Comparison of ENCODE assay signal across 23 mouse cellular contexts in genomic region chr3:68564978-68565674, GRCm38 (mm10).
DNase-seq lines count a peak whose midpoint lies in the region; ATAC-seq and TF ChIP-seq lines count a peak whose summit lies in the region.
"Had no signal": no experiment of that assay in that cellular context is flagged by ENCODE, and none has a peak within 500 bp of the region (broad histone marks: within the 10 kb centered on the region; RNA-seq: fewer than 3 reads in every experiment).

No protein-coding gene starts in this region.

- WGBS in forebrain, postnatal 0 days = 58% methylated on average over 10 of the region's 10 CpGs
- 59% methylated on average over 10 of the region's 10 CpGs for WGBS in forebrain, embryonic 14.5 days
- WGBS in midbrain, embryonic 10.5 days = 63% methylated on average over 10 of the region's 10 CpGs
- WGBS in midbrain, embryonic 14.5 days = 46% methylated on average over 10 of the region's 10 CpGs
- WGBS in hindbrain, embryonic 15.5 days = 53% methylated on average over 10 of the region's 10 CpGs

- no peak overlapping the region for H3K27ac ChIP-seq in forebrain, postnatal 0 days (ENCODE audit: low read depth, low read length)
- H3K27ac ChIP-seq in forebrain, embryonic 14.5 days (ENCODE audit: low read depth, low read length) = no peak overlapping the region
- 0 out of 2 replicates have a peak overlapping the region, but pooled peaks have one; percentile 9 for H3K27ac ChIP-seq in midbrain, embryonic 10.5 days (replicated peaks)
- no peak overlapping the region for H3K27ac ChIP-seq in midbrain, embryonic 14.5 days (replicated peaks; ENCODE audit: low read depth, low read length)
- peak overlapping the region; percentile 92 for H3K27ac ChIP-seq in ES-Bruce4 (ENCODE audit: insufficient read depth, low read length)
- no peak overlapping the region for H3K27ac ChIP-seq in hindbrain, embryonic 15.5 days (replicated peaks)
- H3K27ac ChIP-seq: embryonic facial prominence, embryonic 10.5 days; heart, embryonic 13.5 days; intestine, embryonic 15.5 days; limb, embryonic 13.5 days; liver, embryonic 14.5 days; lung, embryonic 15.5 days; macrophage; midbrain, embryonic 12.5 days had no signal

- TF ChIP-seq POLR2A in ES-Bruce4 (IDR thresholded peaks at IDR 0.05; ENCODE audit: insufficient read depth, low read length) = no peak

- H3K4me1 ChIP-seq in forebrain, postnatal 0 days (ENCODE audit: insufficient read depth) = no peaks in the 10 kb centered on the region; the same call in 1 of the 2 replicates
- peaks cover 15% of the 10 kb centered on the region for H3K4me1 ChIP-seq in forebrain, embryonic 14.5 days (ENCODE audit: control insufficient read depth, insufficient read depth, low read length)
- H3K4me1 ChIP-seq in midbrain, embryonic 10.5 days = peaks cover 27% of the 10 kb centered on the region
- H3K4me1 ChIP-seq in midbrain, embryonic 14.5 days (ENCODE audit: control insufficient read depth, insufficient read depth, low read length) = 0 out of 2 replicates have a peak, but pooled peaks cover 8% of the 10 kb centered on the region
- H3K4me1 ChIP-seq in ES-Bruce4 (ENCODE audit: control insufficient read depth, insufficient read depth, low read length) = peaks cover 8% of the 10 kb centered on the region
- H3K4me1 ChIP-seq in hindbrain, embryonic 15.5 days (replicated peaks) = peaks cover 24% of the 10 kb centered on the region
- H3K4me1 ChIP-seq: intestine, embryonic 15.5 days had no signal

- ATAC-seq in forebrain, postnatal 0 days = 0 out of 2 replicates have a peak, but pooled peaks have one; percentile 14
- no peak for ATAC-seq in forebrain, embryonic 14.5 days
- ATAC-seq in midbrain, embryonic 14.5 days (ENCODE audit: low FRiP score, low TSS enrichment) = no peak
- peak; percentile 73; the same call in 1 of the 2 replicates for ATAC-seq in hindbrain, embryonic 15.5 days (ENCODE audit: low FRiP score, low read depth)
- ATAC-seq: intestine, embryonic 15.5 days had no signal

- TF ChIP-seq EP300 in ES-Bruce4 (IDR thresholded peaks at IDR 0.05; ENCODE audit: insufficient read depth, low read depth, low read length) = peak; percentile 99

- no peak overlapping the region for H3K4me2 ChIP-seq in forebrain, postnatal 0 days (ENCODE audit: low read depth)
- H3K4me2 ChIP-seq in forebrain, embryonic 14.5 days (ENCODE audit: low read length) = no peak overlapping the region
- no peak overlapping the region for H3K4me2 ChIP-seq in midbrain, embryonic 14.5 days (ENCODE audit: low read length)
- no peak overlapping the region for H3K4me2 ChIP-seq in hindbrain, embryonic 15.5 days
- H3K4me2 ChIP-seq: heart, embryonic 13.5 days; intestine, embryonic 15.5 days; limb, embryonic 13.5 days; lung, embryonic 15.5 days; midbrain, embryonic 12.5 days had no signal

- no peak overlapping the region for H3K4me3 ChIP-seq in forebrain, postnatal 0 days (ENCODE audit: low read depth, low read length)
- H3K4me3 ChIP-seq in forebrain, embryonic 14.5 days (ENCODE audit: low read depth, low read length) = no peak overlapping the region
- H3K4me3 ChIP-seq in midbrain, embryonic 10.5 days = no peak overlapping the region
- no peak overlapping the region for H3K4me3 ChIP-seq in midbrain, embryonic 14.5 days (replicated peaks; ENCODE audit: low read depth, low read length)
- no peak overlapping the region for H3K4me3 ChIP-seq in ES-Bruce4 (ENCODE audit: low read depth, low read length)
- no peak overlapping the region for H3K4me3 ChIP-seq in hindbrain, embryonic 15.5 days
- H3K4me3 ChIP-seq: embryonic facial prominence, embryonic 10.5 days; heart, embryonic 13.5 days; intestine, embryonic 15.5 days; limb, embryonic 13.5 days; lung, embryonic 15.5 days; midbrain, embryonic 12.5 days had no signal

- H3K36me3 ChIP-seq in forebrain, postnatal 0 days (ENCODE audit: insufficient read depth) = no peaks in the 10 kb centered on the region
- no peaks in the 10 kb centered on the region for H3K36me3 ChIP-seq in forebrain, embryonic 14.5 days (ENCODE audit: control insufficient read depth, insufficient read depth, low read length)
- no peaks in the 10 kb centered on the region for H3K36me3 ChIP-seq in midbrain, embryonic 10.5 days
- no peaks in the 10 kb centered on the region for H3K36me3 ChIP-seq in midbrain, embryonic 14.5 days (ENCODE audit: control insufficient read depth, insufficient read depth, low read length)
- no peaks in the 10 kb centered on the region; the same call in 1 of the 2 replicates for H3K36me3 ChIP-seq in ES-Bruce4 (ENCODE audit: control insufficient read depth, insufficient read depth, low read length, poor library complexity, severe bottlenecking)
- H3K36me3 ChIP-seq in hindbrain, embryonic 15.5 days = no peaks in the 10 kb centered on the region
- H3K36me3 ChIP-seq: embryonic facial prominence, embryonic 10.5 days; G1E; heart, embryonic 13.5 days; intestine, embryonic 15.5 days; limb, embryonic 13.5 days; lung, embryonic 15.5 days; midbrain, embryonic 12.5 days had no signal

- no peaks in the 10 kb centered on the region for H3K9me3 ChIP-seq in forebrain, postnatal 0 days (ENCODE audit: low read length)
- no peaks in the 10 kb centered on the region for H3K9me3 ChIP-seq in forebrain, embryonic 14.5 days (replicated peaks; ENCODE audit: control insufficient read depth, low read length)
- H3K9me3 ChIP-seq in midbrain, embryonic 10.5 days (replicated peaks) = no peaks in the 10 kb centered on the region
- no peaks in the 10 kb centered on the region for H3K9me3 ChIP-seq in midbrain, embryonic 14.5 days (ENCODE audit: control insufficient read depth, low read length)
- H3K9me3 ChIP-seq in ES-Bruce4 (replicated peaks; ENCODE audit: control insufficient read depth, insufficient read depth, low read length, poor library complexity, severe bottlenecking) = no peaks in the 10 kb centered on the region
- H3K9me3 ChIP-seq in hindbrain, embryonic 15.5 days = no peaks in the 10 kb centered on the region
- H3K9me3 ChIP-seq: embryonic facial prominence, embryonic 10.5 days; heart, embryonic 13.5 days; intestine, embryonic 15.5 days; limb, embryonic 13.5 days; lung, embryonic 15.5 days; midbrain, embryonic 12.5 days had no signal

- H3K27me3 ChIP-seq in forebrain, postnatal 0 days (ENCODE audit: insufficient read depth, low read length) = no peaks in the 10 kb centered on the region
- no peaks in the 10 kb centered on the region for H3K27me3 ChIP-seq in forebrain, embryonic 14.5 days (replicated peaks; ENCODE audit: control insufficient read depth, insufficient read depth, low read length)
- no peaks in the 10 kb centered on the region for H3K27me3 ChIP-seq in midbrain, embryonic 10.5 days (ENCODE audit: low read depth, poor library complexity, severe bottlenecking)
- H3K27me3 ChIP-seq in midbrain, embryonic 14.5 days (ENCODE audit: control insufficient read depth, insufficient read depth, low read length) = no peaks in the 10 kb centered on the region
- no peaks in the 10 kb centered on the region for H3K27me3 ChIP-seq in ES-Bruce4 (ENCODE audit: control insufficient read depth, insufficient read depth, low read length, poor library complexity, severe bottlenecking)
- no peaks in the 10 kb centered on the region for H3K27me3 ChIP-seq in hindbrain, embryonic 15.5 days
- H3K27me3 ChIP-seq: heart, embryonic 13.5 days; intestine, embryonic 15.5 days; limb, embryonic 13.5 days; lung, embryonic 15.5 days; midbrain, embryonic 12.5 days had no signal

- H3K9ac ChIP-seq in forebrain, postnatal 0 days = no peak overlapping the region
- H3K9ac ChIP-seq in forebrain, embryonic 14.5 days (ENCODE audit: low read length) = no peak overlapping the region
- H3K9ac ChIP-seq in midbrain, embryonic 14.5 days (replicated peaks; ENCODE audit: low read length) = no peak overlapping the region
- no peak overlapping the region for H3K9ac ChIP-seq in ES-Bruce4 (ENCODE audit: low read depth, poor library complexity, severe bottlenecking)
- no peak overlapping the region for H3K9ac ChIP-seq in hindbrain, embryonic 15.5 days
- H3K9ac ChIP-seq: heart, embryonic 13.5 days; intestine, embryonic 15.5 days; limb, embryonic 13.5 days; liver, embryonic 14.5 days; lung, embryonic 15.5 days; midbrain, embryonic 12.5 days had no signal

- TF ChIP-seq CTCF in forebrain, postnatal 0 days (IDR thresholded peaks at IDR 0.05; ENCODE audit: low read depth) = no peak
- no peak for TF ChIP-seq CTCF in ES-Bruce4 (IDR thresholded peaks at IDR 0.05; ENCODE audit: low read depth, low read length)

- DNase-seq in forebrain, postnatal 0 days = no peak
- DNase-seq in forebrain, embryonic 14.5 days (ENCODE audit: low spot score) = no peak
- no peak for DNase-seq in midbrain, embryonic 10.5 days (ENCODE audit: low spot score)
- DNase-seq in midbrain, embryonic 14.5 days = no peak
- no peak for DNase-seq in liver
- DNase-seq: adrenal gland, postnatal 36 days; B cell, adult 2 months; cerebellum, adult 2 months; heart, postnatal 36 days; kidney, postnatal 36 days; layer of hippocampus, adult 9-11 months; right cerebral cortex, postnatal 4 days had no signal

Comparison
In these comparisons a context has a peak if more than half of its experiments do, and no peak if none do; other contexts are left out.
1. ATAC-seq: peak in forebrain, postnatal 0 days (single experiment) and hindbrain, embryonic 15.5 days (single experiment); none in forebrain, embryonic 14.5 days (single experiment) and midbrain, embryonic 14.5 days (single experiment).
2. H3K27ac ChIP-seq: peak in midbrain, embryonic 10.5 days (single experiment) and ES-Bruce4 (single experiment); none in forebrain, postnatal 0 days (single experiment), forebrain, embryonic 14.5 days (single experiment), midbrain, embryonic 14.5 days (single experiment) and hindbrain, embryonic 15.5 days (single experiment).